ENCODE assay signal across 21 mouse cellular contexts in the genomic region with DNA sequence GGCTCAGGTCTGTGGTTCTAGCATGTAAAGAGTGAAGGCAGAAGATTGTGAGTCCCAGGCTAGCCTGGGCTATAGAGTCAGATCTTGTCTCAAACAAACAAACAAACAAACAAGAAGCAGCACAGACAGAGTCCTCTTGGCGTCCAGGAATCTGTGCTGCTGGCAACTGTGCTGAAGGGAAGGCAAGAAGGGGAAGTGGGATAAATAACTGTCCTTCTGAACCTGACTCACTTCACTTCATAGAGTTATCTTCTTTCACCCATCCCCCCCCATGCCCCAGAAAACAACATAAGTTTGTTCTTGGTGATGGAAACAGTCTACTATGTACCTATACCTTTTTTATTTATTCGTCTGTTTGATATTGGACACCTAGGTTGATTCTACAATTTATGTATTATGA.
DNase-seq lines count a peak whose midpoint lies in the region; ATAC-seq and TF ChIP-seq lines count a peak whose summit lies in the region.
"Had no signal": no experiment of that assay in that cellular context is flagged by ENCODE, and none has a peak within 500 bp of the region (broad histone marks: within the 10 kb centered on the region; RNA-seq: fewer than 3 reads in every experiment).

No protein-coding gene starts in this region.

- 89% methylated on average over 2 of the region's 2 CpGs for WGBS in forebrain, postnatal 0 days

- TF ChIP-seq CTCF in forebrain, postnatal 0 days (IDR thresholded peaks at IDR 0.05; ENCODE audit: low read depth): no peak

- no peaks in the 10 kb centered on the region for H3K9me3 ChIP-seq in forebrain, postnatal 0 days (ENCODE audit: low read length)
- H3K9me3 ChIP-seq: embryonic facial prominence, embryonic 13.5 days; embryonic facial prominence, embryonic 15.5 days; forebrain, embryonic 10.5 days; forebrain, embryonic 12.5 days had no signal

- no peak overlapping the region for H3K27ac ChIP-seq in forebrain, postnatal 0 days (ENCODE audit: low read depth, low read length)
- H3K27ac ChIP-seq: embryonic facial prominence, embryonic 13.5 days; embryonic facial prominence, embryonic 15.5 days; forebrain, embryonic 10.5 days; forebrain, embryonic 12.5 days had no signal

- no peaks in the 10 kb centered on the region for H3K4me1 ChIP-seq in forebrain, postnatal 0 days (ENCODE audit: insufficient read depth)
- H3K4me1 ChIP-seq: forebrain, embryonic 12.5 days had no signal

- no peak for DNase-seq in forebrain, postnatal 0 days
- no peak for DNase-seq in adrenal gland, postnatal 10 days
- DNase-seq: adrenal gland, adult 2 months; adrenal gland, postnatal 14 days; adrenal gland, postnatal 36 days; cerebellum, adult 11-12 months; cerebellum, adult 2 months; cerebellum, adult 9-10 months; cerebellum, postnatal 10 days; cerebellum, postnatal 25 days; embryo, embryonic 11 days had no signal

- H3K36me3 ChIP-seq in forebrain, postnatal 0 days (ENCODE audit: insufficient read depth): no peaks in the 10 kb centered on the region
- H3K36me3 ChIP-seq: embryonic facial prominence, embryonic 13.5 days; embryonic facial prominence, embryonic 15.5 days; forebrain, embryonic 10.5 days; forebrain, embryonic 12.5 days had no signal

- peaks cover 5% of the 10 kb centered on the region; the same call in 1 of the 2 replicates for H3K27me3 ChIP-seq in forebrain, postnatal 0 days (ENCODE audit: insufficient read depth, low read length)
- H3K27me3 ChIP-seq: embryonic facial prominence, embryonic 13.5 days; embryonic facial prominence, embryonic 15.5 days had no signal

- no peak overlapping the region for H3K4me3 ChIP-seq in forebrain, postnatal 0 days (ENCODE audit: low read depth, low read length)
- H3K4me3 ChIP-seq: embryonic facial prominence, embryonic 13.5 days; embryonic facial prominence, embryonic 15.5 days; erythroblast, embryonic 14.5 days; forebrain, embryonic 10.5 days; forebrain, embryonic 12.5 days had no signal

- H3K9ac ChIP-seq in forebrain, postnatal 0 days: no peak overlapping the region
- H3K9ac ChIP-seq: embryonic facial prominence, embryonic 13.5 days; embryonic facial prominence, embryonic 15.5 days; forebrain, embryonic 12.5 days had no signal

- H3K4me2 ChIP-seq in forebrain, postnatal 0 days (ENCODE audit: low read depth): no peak overlapping the region
- H3K4me2 ChIP-seq: embryonic facial prominence, embryonic 13.5 days; embryonic facial prominence, embryonic 15.5 days; forebrain, embryonic 12.5 days had no signal

- peak; percentile 67 for ATAC-seq in common myeloid progenitor, adult 5-6 weeks (replicated peaks; ENCODE audit: low read depth, poor library complexity, severe bottlenecking)
- ATAC-seq in granulocyte monocyte progenitor cell, adult 5-6 weeks (replicated peaks; ENCODE audit: poor library complexity, severe bottlenecking): peak; percentile 91
- peak; percentile 85 for ATAC-seq in megakaryocyte progenitor cell, adult 5-6 weeks (replicated peaks; ENCODE audit: poor library complexity)
- ATAC-seq in forebrain, postnatal 0 days: no peak
- ATAC-seq: forebrain, embryonic 14.5 days; forebrain, embryonic 16.5 days had no signal
